ENCODE assay signal across 10 mouse cellular contexts in the genomic region with DNA sequence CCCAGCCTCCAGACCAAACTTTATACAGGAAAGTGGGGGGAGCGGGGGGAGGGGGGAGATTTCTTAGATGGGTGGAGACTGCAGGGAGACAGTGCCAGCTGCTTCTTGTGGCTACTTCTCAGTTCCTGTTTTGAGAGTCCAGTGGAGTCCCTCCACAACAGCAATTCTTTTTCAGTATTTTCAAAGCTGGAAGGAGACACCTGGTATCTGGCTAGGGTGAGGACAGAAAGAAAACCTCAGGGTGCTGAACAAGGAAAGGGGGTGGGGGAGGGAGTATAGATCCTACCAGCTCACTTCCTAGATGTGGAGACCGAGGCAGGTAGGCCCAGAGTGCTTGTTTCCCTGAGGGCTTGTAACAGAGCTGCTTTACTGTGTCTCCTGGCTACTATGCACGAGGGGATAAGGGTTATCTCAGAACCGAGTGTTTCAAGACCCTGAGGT. TPM values are rescaled to one million over a fixed set of nuclear protein-coding genes. Genes with fewer than 3 reads are reported as not detected.
DNase-seq lines count a peak whose midpoint lies in the region; ATAC-seq and TF ChIP-seq lines count a peak whose summit lies in the region.
"Had no signal": no experiment of that assay in that cellular context is flagged by ENCODE, and none has a peak within 500 bp of the region (broad histone marks: within the 10 kb centered on the region; RNA-seq: fewer than 3 reads in every experiment).

No protein-coding gene starts in this region.

- 32% methylated on average over 4 of the region's 4 CpGs for WGBS in lung, embryonic 14.5 days
- 4% methylated on average over 4 of the region's 4 CpGs for WGBS in bone marrow, adult 2 months
- WGBS in heart, postnatal 0 days: 17% methylated on average over 4 of the region's 4 CpGs

- H3K27ac ChIP-seq in lung, embryonic 14.5 days (ENCODE audit: low read depth): peak overlapping the region; percentile 51
- peak overlapping the region; percentile 84 for H3K27ac ChIP-seq in bone marrow, adult 2 months (ENCODE audit: control insufficient read depth, insufficient read depth, low read depth, low read length, poor library complexity)
- H3K27ac ChIP-seq in heart, postnatal 0 days (ENCODE audit: low read depth): peak overlapping the region; percentile 66
- H3K27ac ChIP-seq: forebrain, embryonic 13.5 days had no signal

- no peak overlapping the region for H3K4me2 ChIP-seq in lung, embryonic 14.5 days
- no peak overlapping the region for H3K4me2 ChIP-seq in heart, postnatal 0 days (ENCODE audit: low read depth, low read length)
- H3K4me2 ChIP-seq: forebrain, embryonic 13.5 days had no signal

- H3K27me3 ChIP-seq in lung, embryonic 14.5 days (ENCODE audit: insufficient read depth, low read length): no peaks in the 10 kb centered on the region
- no peaks in the 10 kb centered on the region for H3K27me3 ChIP-seq in heart, postnatal 0 days (ENCODE audit: control insufficient read depth, insufficient read depth, low read length)
- H3K27me3 ChIP-seq in megakaryocyte, embryonic 14.5 days (replicated peaks): peaks cover under 1% of the 10 kb centered on the region
- H3K27me3 ChIP-seq: forebrain, embryonic 13.5 days had no signal

- TF ChIP-seq CTCF in lung, embryonic 14.5 days (IDR thresholded peaks at IDR 0.05; ENCODE audit: low read depth): no peak
- no peak for TF ChIP-seq CTCF in bone marrow, adult 2 months (IDR thresholded peaks at IDR 0.05; ENCODE audit: control insufficient read depth, insufficient read depth, low read length)
- no peak for TF ChIP-seq CTCF in heart, postnatal 0 days (IDR thresholded peaks at IDR 0.05; ENCODE audit: low read depth)

- no peak for ATAC-seq in lung, embryonic 14.5 days (ENCODE audit: insufficient read depth)
- no peak for ATAC-seq in heart, postnatal 0 days (ENCODE audit: insufficient read depth, low read depth)
- ATAC-seq: forebrain, embryonic 13.5 days had no signal

- no peak overlapping the region for H3K4me3 ChIP-seq in lung, embryonic 14.5 days (ENCODE audit: low read depth, low read length)
- no peak overlapping the region for H3K4me3 ChIP-seq in bone marrow, adult 2 months (replicated peaks; ENCODE audit: control insufficient read depth, low read depth, low read length)
- no peak overlapping the region for H3K4me3 ChIP-seq in heart, postnatal 0 days (ENCODE audit: low read depth, low read length)
- peak overlapping the region; percentile 81 for H3K4me3 ChIP-seq in megakaryocyte, embryonic 14.5 days (replicated peaks)
- H3K4me3 ChIP-seq: forebrain, embryonic 13.5 days had no signal

- H3K4me1 ChIP-seq in lung, embryonic 14.5 days (ENCODE audit: insufficient read depth): no peaks in the 10 kb centered on the region
- H3K4me1 ChIP-seq in bone marrow, adult 2 months (ENCODE audit: control insufficient read depth, insufficient read depth, low read length): peaks cover 5% of the 10 kb centered on the region
- no peaks in the 10 kb centered on the region for H3K4me1 ChIP-seq in heart, postnatal 0 days (ENCODE audit: control insufficient read depth, insufficient read depth)
- H3K4me1 ChIP-seq in megakaryocyte, embryonic 14.5 days: peaks cover 70% of the 10 kb centered on the region

- peak; percentile 50 for DNase-seq in lung, embryonic 14.5 days
- DNase-seq in lung, postnatal 25 days (ENCODE audit: low spot score): no peak
- DNase-seq in heart, postnatal 0 days (ENCODE audit: low spot score): peak; percentile 46
- no peak for DNase-seq in Muller cell, postnatal 12 days (ENCODE audit: inconsistent ontology term)
- DNase-seq in frontal cortex, postnatal 25 days (ENCODE audit: low spot score in 2 of 2): no peak
- DNase-seq in adrenal gland, adult 2 months: no peak
- DNase-seq: adrenal gland, postnatal 10 days had no signal

- H3K9ac ChIP-seq in lung, embryonic 14.5 days: no peak overlapping the region
- no peak overlapping the region for H3K9ac ChIP-seq in heart, postnatal 0 days (replicated peaks; ENCODE audit: low read depth, low read length)
- H3K9ac ChIP-seq: forebrain, embryonic 13.5 days had no signal

- TF ChIP-seq EP300 in heart, postnatal 0 days (IDR thresholded peaks at IDR 0.05; ENCODE audit: low read depth): no peak

- H3K36me3 ChIP-seq in lung, embryonic 14.5 days (ENCODE audit: insufficient read depth): peaks cover 10% of the 10 kb centered on the region
- H3K36me3 ChIP-seq in heart, postnatal 0 days (replicated peaks; ENCODE audit: control insufficient read depth, insufficient read depth, low read length): peaks cover 11% of the 10 kb centered on the region
- peaks cover 14% of the 10 kb centered on the region for H3K36me3 ChIP-seq in megakaryocyte, embryonic 14.5 days (replicated peaks; ENCODE audit: low read length)

- no peaks in the 10 kb centered on the region for H3K9me3 ChIP-seq in lung, embryonic 14.5 days (ENCODE audit: low read depth, low read length)
- H3K9me3 ChIP-seq in heart, postnatal 0 days (replicated peaks; ENCODE audit: control insufficient read depth, low read length): no peaks in the 10 kb centered on the region
- no peaks in the 10 kb centered on the region for H3K9me3 ChIP-seq in megakaryocyte, embryonic 14.5 days
- H3K9me3 ChIP-seq: forebrain, embryonic 13.5 days had no signal

- TF ChIP-seq POLR2A in bone marrow, adult 2 months (IDR thresholded peaks at IDR 0.05; ENCODE audit: borderline replicate concordance, control insufficient read depth, low read depth, low read length): no peak

RNA-seq across cellular contexts. Expression of a gene that starts 13.6 kb away (rescaled TPM):
- polyA plus RNA-seq in lung, embryonic 14.5 days (2014; fragmentation: Nextera tagmentation; extraction: Ambion mirVana): 23.2 and 27.1 TPM in 2 replicates
- polyA plus RNA-seq in bone marrow, adult 2 months (2011; ENCODE audit: insufficient read depth, insufficient read length, low replicate concordance, missing spikeins): 14.4 and 24.5 TPM in 2 replicates
- total RNA-seq in heart, postnatal 0 days (2014; rRNA removed; ENCODE audit: low replicate concordance): 16.4 and 52.8 TPM in 2 replicates
- polyA plus RNA-seq in heart, postnatal 0 days (2015; fragmentation: Nextera tagmentation; extraction: Ambion mirVana): 21.7 and 23.3 TPM in 2 replicates
- polyA plus RNA-seq in megakaryocyte, embryonic 14.5 days (2012; ENCODE audit: insufficient read depth, low replicate concordance): 4.3 TPM in 1 of 2 replicates, not detected in the other
- total RNA-seq in adrenal gland, adult 2 months (2021): 10 to 100 TPM; 13.8 to 17.2 TPM
- 38.1 and 38.4 TPM in 2 replicates for polyA plus RNA-seq in adrenal gland, adult 2 months (2012; rRNA removed)

RNA-seq across cellular contexts. Expression of a gene that starts 17.0 kb away (rescaled TPM):
- polyA plus RNA-seq in lung, embryonic 14.5 days (2014; fragmentation: Nextera tagmentation; extraction: Ambion mirVana): 21.4 and 23.2 TPM in 2 replicates
- polyA plus RNA-seq in bone marrow, adult 2 months (2011; ENCODE audit: insufficient read depth, insufficient read length, low replicate concordance, missing spikeins): 48.3 and 92.4 TPM in 2 replicates
- 11.4 and 15.0 TPM in 2 replicates for total RNA-seq in heart, postnatal 0 days (2014; rRNA removed; ENCODE audit: low replicate concordance)
- polyA plus RNA-seq in heart, postnatal 0 days (2015; fragmentation: Nextera tagmentation; extraction: Ambion mirVana): 5.2 and 5.6 TPM in 2 replicates
- polyA plus RNA-seq in megakaryocyte, embryonic 14.5 days (2012; ENCODE audit: insufficient read depth, low replicate concordance): 28.7 and 29.2 TPM in 2 replicates
- total RNA-seq in adrenal gland, adult 2 months (2021): 10 to 100 TPM; 20.8 to 28.0 TPM
- polyA plus RNA-seq in adrenal gland, adult 2 months (2012; rRNA removed): 27.7 and 33.4 TPM in 2 replicates

RNA-seq across cellular contexts. Expression of a gene that starts 46.4 kb away (rescaled TPM):
- 34.4 and 37.1 TPM in 2 replicates for polyA plus RNA-seq in lung, embryonic 14.5 days (2014; fragmentation: Nextera tagmentation; extraction: Ambion mirVana)
- polyA plus RNA-seq in bone marrow, adult 2 months (2011; ENCODE audit: insufficient read depth, insufficient read length, low replicate concordance, missing spikeins): 4.0 and 5.2 TPM in 2 replicates
- 44.1 and 61.7 TPM in 2 replicates for total RNA-seq in heart, postnatal 0 days (2014; rRNA removed; ENCODE audit: low replicate concordance)
- polyA plus RNA-seq in heart, postnatal 0 days (2015; fragmentation: Nextera tagmentation; extraction: Ambion mirVana): 39.2 and 40.7 TPM in 2 replicates
- not detected in 2 replicates for polyA plus RNA-seq in megakaryocyte, embryonic 14.5 days (2012; ENCODE audit: insufficient read depth, low replicate concordance)
- total RNA-seq in adrenal gland, adult 2 months (2021): 10 to 100 TPM; 24.8 to 44.6 TPM
- polyA plus RNA-seq in adrenal gland, adult 2 months (2012; rRNA removed): 73.5 and 81.5 TPM in 2 replicates

Comparison
In these comparisons a context has a peak if more than half of its experiments do, and no peak if none do; other contexts are left out.
1. DNase-seq: peak in lung, embryonic 14.5 days (single experiment) and heart, postnatal 0 days (single experiment); none in lung, postnatal 25 days (single experiment), Muller cell, postnatal 12 days (single experiment), frontal cortex, postnatal 25 days (0 of 2) and adrenal gland, adult 2 months (single experiment).
2. Peak in every context shown above with its lines, with median percentiles within 50 percentile points of each other: H3K27ac ChIP-seq.